ENCODE assay signal across 10 mouse cellular contexts in genomic region chr15:98606739-98607138, GRCm38 (mm10). TPM values are rescaled to one million over a fixed set of nuclear protein-coding genes. Genes with fewer than 3 reads are reported as not detected.
DNase-seq lines count a peak whose midpoint lies in the region; ATAC-seq and TF ChIP-seq lines count a peak whose summit lies in the region.
"Had no signal": no experiment of that assay in that cellular context is flagged by ENCODE, and none has a peak within 500 bp of the region (broad histone marks: within the 10 kb centered on the region; RNA-seq: fewer than 3 reads in every experiment).

No protein-coding gene starts in this region.

- H3K27ac ChIP-seq in kidney, embryonic 14.5 days (ENCODE audit: low read depth, low read length), result no peak overlapping the region
- H3K27ac ChIP-seq in brown adipose tissue, adult 24 weeks (replicated peaks; ENCODE audit: low read depth, low read length), result peak overlapping the region; percentile 52
- peak overlapping the region; percentile 97 for H3K27ac ChIP-seq in heart, postnatal 0 days (ENCODE audit: low read depth)
- peak overlapping the region; percentile 100 for H3K27ac ChIP-seq in liver, embryonic 14.5 days

- H3K4me2 ChIP-seq in kidney, embryonic 14.5 days (replicated peaks; ENCODE audit: low read depth, low read length), result peak overlapping the region; percentile 87
- peak overlapping the region; percentile 86 for H3K4me2 ChIP-seq in heart, postnatal 0 days (ENCODE audit: low read depth, low read length)
- peak overlapping the region; percentile 94 for H3K4me2 ChIP-seq in liver, embryonic 14.5 days (ENCODE audit: low read depth)

- no peak for ATAC-seq in kidney, embryonic 14.5 days (ENCODE audit: low FRiP score, low TSS enrichment)
- no peak for ATAC-seq in heart, postnatal 0 days (ENCODE audit: insufficient read depth, low read depth)
- ATAC-seq in liver, embryonic 14.5 days (ENCODE audit: insufficient read depth), result no peak

- 59% methylated on average over 9 of the region's 9 CpGs for WGBS in kidney, embryonic 14.5 days
- WGBS in heart, postnatal 0 days, result 24% methylated on average over 9 of the region's 9 CpGs
- WGBS in liver, embryonic 14.5 days (ENCODE audit: insufficient replicate concordance), result 38% methylated on average over 9 of the region's 9 CpGs

- TF ChIP-seq CTCF in heart, postnatal 0 days (IDR thresholded peaks at IDR 0.05; ENCODE audit: low read depth), result no peak
- no peak for TF ChIP-seq CTCF in liver, embryonic 14.5 days (IDR thresholded peaks at IDR 0.05; ENCODE audit: low read depth)

- H3K9me3 ChIP-seq in kidney, embryonic 14.5 days (ENCODE audit: control insufficient read depth, low read length), result no peaks in the 10 kb centered on the region
- no peaks in the 10 kb centered on the region for H3K9me3 ChIP-seq in heart, postnatal 0 days (replicated peaks; ENCODE audit: control insufficient read depth, low read length)
- H3K9me3 ChIP-seq in liver, embryonic 14.5 days (ENCODE audit: control insufficient read depth, low read length), result no peaks in the 10 kb centered on the region

- peaks cover 18% of the 10 kb centered on the region for H3K36me3 ChIP-seq in kidney, embryonic 14.5 days (ENCODE audit: control insufficient read depth, insufficient read depth, low read length)
- peaks cover 14% of the 10 kb centered on the region for H3K36me3 ChIP-seq in heart, postnatal 0 days (replicated peaks; ENCODE audit: control insufficient read depth, insufficient read depth, low read length)
- H3K36me3 ChIP-seq in liver, embryonic 14.5 days (replicated peaks; ENCODE audit: control insufficient read depth, insufficient read depth, low read depth), result peaks cover 13% of the 10 kb centered on the region

- no peak for TF ChIP-seq EP300 in heart, postnatal 0 days (IDR thresholded peaks at IDR 0.05; ENCODE audit: low read depth)
- no peak for TF ChIP-seq EP300 in liver, embryonic 14.5 days (IDR thresholded peaks at IDR 0.05; ENCODE audit: low read depth)

- peak overlapping the region; percentile 23; the same call in 1 of the 2 replicates for H3K9ac ChIP-seq in kidney, embryonic 14.5 days (ENCODE audit: low read depth, low read length)
- H3K9ac ChIP-seq in heart, postnatal 0 days (replicated peaks; ENCODE audit: low read depth, low read length), result peak overlapping the region; percentile 89
- H3K9ac ChIP-seq in liver, embryonic 14.5 days (replicated peaks), result peak overlapping the region; percentile 88

- H3K27me3 ChIP-seq in kidney, embryonic 14.5 days (ENCODE audit: control insufficient read depth, insufficient read depth, low read length), result no peaks in the 10 kb centered on the region
- H3K27me3 ChIP-seq in heart, postnatal 0 days (ENCODE audit: control insufficient read depth, insufficient read depth, low read length), result no peaks in the 10 kb centered on the region
- no peaks in the 10 kb centered on the region for H3K27me3 ChIP-seq in liver, embryonic 14.5 days (ENCODE audit: control insufficient read depth, insufficient read depth, low read length)

- no peak overlapping the region for H3K4me3 ChIP-seq in kidney, embryonic 14.5 days (ENCODE audit: low read length)
- peak overlapping the region; percentile 95 for H3K4me3 ChIP-seq in brown adipose tissue, adult 24 weeks (ENCODE audit: insufficient read depth, low read depth, low read length)
- H3K4me3 ChIP-seq in heart, postnatal 0 days (ENCODE audit: low read depth, low read length), result peak overlapping the region; percentile 78
- H3K4me3 ChIP-seq in liver, embryonic 14.5 days (ENCODE audit: insufficient read depth in 1 of 2, low read depth in 2 of 2, low read length in 2 of 2), result peak overlapping the region; percentile 44 to 68

- peaks cover 46% of the 10 kb centered on the region for H3K4me1 ChIP-seq in kidney, embryonic 14.5 days (ENCODE audit: control insufficient read depth, insufficient read depth, low read length)
- H3K4me1 ChIP-seq in brown adipose tissue, adult 24 weeks (ENCODE audit: control insufficient read depth, insufficient read depth, insufficient read length, low read length), result peaks cover 26% of the 10 kb centered on the region
- peaks cover 37% of the 10 kb centered on the region for H3K4me1 ChIP-seq in heart, postnatal 0 days (ENCODE audit: control insufficient read depth, insufficient read depth)
- peaks cover 55 to 65% of the 10 kb centered on the region in 2 experiments for H3K4me1 ChIP-seq in liver, embryonic 14.5 days (replicated peaks; ENCODE audit: control insufficient read depth in 2 of 2, insufficient read depth in 2 of 2, low read length in 1 of 2)

- no peak for DNase-seq in kidney, postnatal 10 days
- no peak for DNase-seq in heart, postnatal 0 days (ENCODE audit: low spot score)
- no peak for DNase-seq in liver, embryonic 14.5 days (ENCODE audit: low read depth in 3 of 3, low spot score in 3 of 3)
- no peak for DNase-seq in c-Kit-positive CD71-positive TER-119-positive erythroid progenitor cells, embryonic 14.5 days (ENCODE audit: low spot score)
- no peak for DNase-seq in thymus, postnatal 0 days (ENCODE audit: low spot score)
- DNase-seq: kidney, adult 8-10 months; lung, adult 2 months; thymus, postnatal 36 days had no signal

RNA-seq across cellular contexts. Expression of gene Adcy6, which starts 3.1 kb away (rescaled TPM):
- polyA plus RNA-seq in kidney, embryonic 14.5 days (2014; fragmentation: Nextera tagmentation; extraction: Ambion mirVana), result 26.2 and 31.5 TPM in 2 replicates
- polyA plus RNA-seq in brown adipose tissue, adult 24 weeks (2012; ENCODE audit: insufficient read depth, insufficient read length, missing spikeins), result 37.3 and 42.5 TPM in 2 replicates
- 200 and 216 TPM in 2 replicates for total RNA-seq in heart, postnatal 0 days (2014; rRNA removed; ENCODE audit: low replicate concordance)
- 29.2 and 33.5 TPM in 2 replicates for polyA plus RNA-seq in heart, postnatal 0 days (2015; fragmentation: Nextera tagmentation; extraction: Ambion mirVana)
- polyA plus RNA-seq in liver, embryonic 14.5 days (2012; rRNA removed), result 11.3 and 13.1 TPM in 2 replicates
- polyA plus RNA-seq in liver, embryonic 14.5 days (2014; fragmentation: Nextera tagmentation; extraction: Ambion mirVana), result 4.2 and 5.7 TPM in 2 replicates
- polyA plus RNA-seq in thymus, postnatal 0 days (2015; fragmentation: Nextera tagmentation; extraction: Ambion mirVana), result 12.6 and 17.0 TPM in 2 replicates

RNA-seq across cellular contexts. Expression of gene Cacnb3, which starts 23.9 kb away (rescaled TPM):
- 21.5 and 26.5 TPM in 2 replicates for polyA plus RNA-seq in kidney, embryonic 14.5 days (2014; fragmentation: Nextera tagmentation; extraction: Ambion mirVana)
- polyA plus RNA-seq in brown adipose tissue, adult 24 weeks (2012; ENCODE audit: insufficient read depth, insufficient read length, missing spikeins), result 0.46 and 0.95 TPM in 2 replicates
- 15.6 and 19.4 TPM in 2 replicates for total RNA-seq in heart, postnatal 0 days (2014; rRNA removed; ENCODE audit: low replicate concordance)
- 5.7 and 6.1 TPM in 2 replicates for polyA plus RNA-seq in heart, postnatal 0 days (2015; fragmentation: Nextera tagmentation; extraction: Ambion mirVana)
- polyA plus RNA-seq in liver, embryonic 14.5 days (2012; rRNA removed), result 0.85 and 1.5 TPM in 2 replicates
- polyA plus RNA-seq in liver, embryonic 14.5 days (2014; fragmentation: Nextera tagmentation; extraction: Ambion mirVana), result 0.27 and 0.42 TPM in 2 replicates
- 8.5 and 9.6 TPM in 2 replicates for polyA plus RNA-seq in thymus, postnatal 0 days (2015; fragmentation: Nextera tagmentation; extraction: Ambion mirVana)

RNA-seq across cellular contexts. Expression of gene 4930415O20Rik, which starts 35.9 kb away (rescaled TPM):
- 0.57 TPM in 1 of 2 replicates, not detected in the other for polyA plus RNA-seq in kidney, embryonic 14.5 days (2014; fragmentation: Nextera tagmentation; extraction: Ambion mirVana)
- polyA plus RNA-seq in brown adipose tissue, adult 24 weeks (2012; ENCODE audit: insufficient read depth, insufficient read length, missing spikeins), result 5.1 and 14.0 TPM in 2 replicates
- total RNA-seq in heart, postnatal 0 days (2014; rRNA removed; ENCODE audit: low replicate concordance), result not detected in 2 replicates
- 0.30 TPM in 1 of 2 replicates, not detected in the other for polyA plus RNA-seq in heart, postnatal 0 days (2015; fragmentation: Nextera tagmentation; extraction: Ambion mirVana)
- polyA plus RNA-seq in liver, embryonic 14.5 days (2012; rRNA removed), result not detected in 2 replicates
- polyA plus RNA-seq in liver, embryonic 14.5 days (2014; fragmentation: Nextera tagmentation; extraction: Ambion mirVana), result not detected in 2 replicates
- polyA plus RNA-seq in thymus, postnatal 0 days (2015; fragmentation: Nextera tagmentation; extraction: Ambion mirVana), result not detected in 2 replicates
- polyA plus RNA-seq: lung, adult 2 months had no signal

RNA-seq across cellular contexts. Expression of gene Ccnt1, which starts 36.0 kb away (rescaled TPM):
- 55.4 and 72.9 TPM in 2 replicates for polyA plus RNA-seq in kidney, embryonic 14.5 days (2014; fragmentation: Nextera tagmentation; extraction: Ambion mirVana)
- polyA plus RNA-seq in brown adipose tissue, adult 24 weeks (2012; ENCODE audit: insufficient read depth, insufficient read length, missing spikeins), result 16.4 and 18.1 TPM in 2 replicates
- total RNA-seq in heart, postnatal 0 days (2014; rRNA removed; ENCODE audit: low replicate concordance), result 20.0 and 32.8 TPM in 2 replicates
- 21.4 and 22.3 TPM in 2 replicates for polyA plus RNA-seq in heart, postnatal 0 days (2015; fragmentation: Nextera tagmentation; extraction: Ambion mirVana)
- 6.1 and 8.2 TPM in 2 replicates for polyA plus RNA-seq in liver, embryonic 14.5 days (2012; rRNA removed)
- 23.7 and 24.7 TPM in 2 replicates for polyA plus RNA-seq in liver, embryonic 14.5 days (2014; fragmentation: Nextera tagmentation; extraction: Ambion mirVana)
- 51.1 and 55.8 TPM in 2 replicates for polyA plus RNA-seq in thymus, postnatal 0 days (2015; fragmentation: Nextera tagmentation; extraction: Ambion mirVana)

RNA-seq across cellular contexts. Expression of gene Ddx23, which starts 56.0 kb away (rescaled TPM):
- 27.3 and 32.2 TPM in 2 replicates for polyA plus RNA-seq in kidney, embryonic 14.5 days (2014; fragmentation: Nextera tagmentation; extraction: Ambion mirVana)
- polyA plus RNA-seq in brown adipose tissue, adult 24 weeks (2012; ENCODE audit: insufficient read depth, insufficient read length, missing spikeins), result 28.1 and 50.7 TPM in 2 replicates
- total RNA-seq in heart, postnatal 0 days (2014; rRNA removed; ENCODE audit: low replicate concordance), result 25.1 and 32.7 TPM in 2 replicates
- 11.8 and 12.9 TPM in 2 replicates for polyA plus RNA-seq in heart, postnatal 0 days (2015; fragmentation: Nextera tagmentation; extraction: Ambion mirVana)
- polyA plus RNA-seq in liver, embryonic 14.5 days (2012; rRNA removed), result 16.5 and 23.4 TPM in 2 replicates
- polyA plus RNA-seq in liver, embryonic 14.5 days (2014; fragmentation: Nextera tagmentation; extraction: Ambion mirVana), result 11.0 and 11.7 TPM in 2 replicates
- polyA plus RNA-seq in thymus, postnatal 0 days (2015; fragmentation: Nextera tagmentation; extraction: Ambion mirVana), result 23.5 and 26.4 TPM in 2 replicates

Comparison
In these comparisons a context has a peak if more than half of its experiments do, and no peak if none do; other contexts are left out.
1. H3K9ac ChIP-seq: peak in every context shown above with its lines; median percentile 89 in heart, postnatal 0 days; 88 in liver, embryonic 14.5 days; 23 in kidney, embryonic 14.5 days.